Mouse (Mus musculus) ES-E14 (cell line): Measurements from ENCODE around the gene Alk. TPM values are rescaled to one million over a fixed set of nuclear protein-coding genes. Genes with fewer than 3 reads are reported as not detected.

Experiments
- DNase-seq: peaks from one replicate; pipeline ENCODE4 v3.0.0-alpha.2; 2013; ENCODE audit warnings: low read depth, low spot score
- H3K27ac ChIP-seq: 2 replicates; pipeline ENCODE4 v1.5.1; 2012; ENCODE audit warnings: low read depth, mild to moderate bottlenecking, low read length, moderate library complexity, mixed read lengths; ENCODE audit not compliant: poor library complexity, insufficient read depth, severe bottlenecking
- H3K36me3 ChIP-seq: 2 replicates; pipeline ENCODE4 v1.6.1; 2012; ENCODE audit warnings: mild to moderate bottlenecking, low read length, moderate library complexity, mixed read lengths; ENCODE audit not compliant: control insufficient read depth, poor library complexity, insufficient read depth, severe bottlenecking
- H3K4me1 ChIP-seq, 2 experiments: fragments of 150-350 bp in 1 of 2; sonication (generic) in 1 of 2; 2 replicates each; pipeline ENCODE4 v1.6.1; 2012; ENCODE audit warnings: low read length in 2 of 2, mild to moderate bottlenecking in 1 of 2, mixed read lengths in 1 of 2; ENCODE audit not compliant: control insufficient read depth in 2 of 2, insufficient read depth in 2 of 2, poor library complexity in 1 of 2
- H3K4me3 ChIP-seq, 2 experiments: fragments of 150-350 bp in 1 of 2; sonication (generic) in 1 of 2; 2 replicates each; pipeline ENCODE4 v1.5.1; 2012; ENCODE audit warnings: low read length in 2 of 2, low read depth in 1 of 2, mild to moderate bottlenecking in 1 of 2, mixed read lengths in 1 of 2; ENCODE audit not compliant: insufficient read depth in 1 of 2, poor library complexity in 1 of 2, severe bottlenecking in 1 of 2
- H3K9ac ChIP-seq: 2 replicates; pipeline ENCODE4 v1.6.1; 2012; ENCODE audit warnings: low read depth, mild to moderate bottlenecking, low read length, mixed read lengths; ENCODE audit not compliant: poor library complexity, insufficient read depth, severe bottlenecking
- H3K9me3 ChIP-seq: fragments of 150-350 bp; sonication (generic); 2 replicates; pipeline ENCODE4 v1.6.1; 2012; ENCODE audit warnings: low read depth, mild to moderate bottlenecking, low read length; ENCODE audit not compliant: control insufficient read depth, insufficient read depth
- CHD2 ChIP-seq: IDR thresholded peaks from 2 replicates; pipeline ENCODE4 v1.6.1; 2014; ENCODE audit warnings: mild to moderate bottlenecking, low read depth, low read length, inconsistent platforms
- HCFC1 ChIP-seq: IDR thresholded peaks from 2 replicates; pipeline ENCODE4 v1.6.1; 2012; ENCODE audit warnings: low read length, inconsistent platforms, borderline replicate concordance; ENCODE audit not compliant: insufficient read depth
- MAFK ChIP-seq: IDR thresholded peaks from 2 replicates; pipeline ENCODE4 v1.6.1; 2014; ENCODE audit warnings: mild to moderate bottlenecking, low read depth, low read length, inconsistent platforms; ENCODE audit not compliant: insufficient read depth
- ZC3H11A ChIP-seq: IDR thresholded peaks from 2 replicates; pipeline ENCODE4 v1.6.1; 2012; ENCODE audit warnings: low read depth, mild to moderate bottlenecking, inconsistent platforms, low read length, borderline replicate concordance
- ZNF384 ChIP-seq: IDR thresholded peaks from 2 replicates; pipeline ENCODE4 v1.6.1; 2012; ENCODE audit warnings: low read depth, low read length, inconsistent platforms
- in situ Hi-C, 2 experiments: fragments of 600-800 bp; cut with MboI; formaldehyde crosslinking; loops; one replicate each; pipeline ENCODE4 v1.15.1; 2025; ENCODE audit warnings: low sequenced_read_pairs in 2 of 2, inconsistent platforms in 1 of 2; ENCODE audit not compliant: unreplicated experiment in 2 of 2
- total RNA-seq: library from RNA; depleted of rRNA; stranded (reverse); fragments of 300-350 nt; gene quantifications from 2 replicates; pipeline ENCODE4 v1.2.3, GENCODE M21; 2012

The Alk gene
- total RNA-seq, 1 experiment, result 0.58 TPM

DNA sequence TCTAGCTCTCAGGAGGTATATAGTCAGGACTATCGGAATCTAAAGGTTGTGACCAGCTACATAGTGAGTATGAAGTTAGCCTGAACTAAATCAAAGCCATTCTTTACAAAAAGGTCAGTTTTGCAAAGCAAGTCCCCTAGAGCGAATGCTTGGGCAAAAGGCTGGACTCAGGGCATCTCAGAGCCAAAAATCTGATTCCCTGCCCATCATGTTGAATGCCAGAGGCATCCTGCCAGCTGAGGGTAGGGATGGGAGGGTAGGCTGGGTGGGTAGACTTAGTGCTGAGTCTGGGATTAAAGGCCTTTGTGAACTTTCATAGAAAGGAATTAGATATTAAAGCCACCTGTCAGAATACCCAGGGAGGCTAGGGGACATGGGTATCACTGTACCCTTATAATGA is 594.6 kb downstream of the Alk start:
- Histone ChIP-seq H3K4me1 (no peaks in the 10 kb centered on the region), H3K9me3 (no peaks in the 10 kb centered on the region), H3K27ac (no peak overlapping the region), H3K9ac (no peak overlapping the region), H3K36me3 (no peaks in the 10 kb centered on the region), H3K4me3 (no peak overlapping the region)
- no peak for TF ChIP-seq MAFK
- DNase-seq, result no peak
- in situ Hi-C loops, result no loop called here

DNA sequence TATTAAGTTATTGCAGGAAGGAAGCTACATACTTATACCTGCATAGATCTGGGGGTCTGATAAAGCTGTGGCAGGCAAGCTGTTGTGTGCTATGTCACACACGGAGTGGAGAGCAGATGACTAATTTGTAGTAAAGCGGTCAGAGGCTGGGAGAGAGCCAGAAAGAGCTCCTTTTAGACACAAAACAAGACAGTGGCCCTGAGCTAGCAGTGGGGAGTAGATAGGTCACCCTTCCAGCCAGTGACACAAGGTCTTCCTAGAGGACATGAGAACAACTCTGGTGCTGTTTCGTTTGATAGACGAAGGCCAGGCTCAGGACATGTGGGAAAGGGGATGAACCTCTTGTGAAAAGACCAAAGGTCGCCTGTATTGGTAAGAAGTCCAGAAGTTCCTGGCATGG is 596.0 kb downstream of the Alk start:
- H3K4me3 ChIP-seq, result no peak overlapping the region
- no peak overlapping the region for H3K27ac ChIP-seq
- H3K4me1 ChIP-seq, result no peaks in the 10 kb centered on the region
- no peaks in the 10 kb centered on the region for H3K9me3 ChIP-seq
- no peak for DNase-seq
- H3K9ac ChIP-seq, result no peak overlapping the region
- TF ChIP-seq ZC3H11A (no peak), HCFC1 (no peak), CHD2 (no peak), MAFK (no peak), ZNF384 (no peak)
- in situ Hi-C loops, result no loop called here
- H3K36me3 ChIP-seq, result no peaks in the 10 kb centered on the region

DNA sequence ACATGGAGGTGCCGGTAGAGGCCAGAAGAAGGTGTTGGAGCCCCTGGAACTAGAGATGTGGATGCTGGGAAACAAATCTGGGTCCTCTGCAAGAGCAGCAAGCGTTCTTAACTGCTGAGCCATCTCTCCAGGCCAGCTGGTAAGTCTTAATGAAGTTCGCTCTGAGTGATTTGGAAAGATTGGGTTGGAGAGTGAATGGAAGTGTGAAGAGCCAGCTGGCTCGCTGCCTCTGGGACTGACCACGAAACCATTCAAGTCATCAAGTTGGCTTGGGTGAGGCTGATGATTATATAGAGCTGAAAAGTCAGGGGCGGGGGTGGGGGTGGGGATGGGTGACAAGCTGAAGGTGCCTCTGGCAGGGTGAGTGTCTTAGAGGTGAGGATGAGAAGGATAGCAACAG is 599.1 kb downstream of the Alk start:
- in situ Hi-C loops, result no loop called here
- TF ChIP-seq CHD2 (no peak), MAFK (no peak), ZNF384 (no peak), HCFC1 (no peak), ZC3H11A (no peak)
- Histone ChIP-seq H3K36me3 (no peaks in the 10 kb centered on the region), H3K9ac (no peak overlapping the region), H3K27ac (no peak overlapping the region), H3K4me1 (no peaks in the 10 kb centered on the region), H3K4me3 (no peak overlapping the region), H3K9me3 (no peaks in the 10 kb centered on the region)
- no peak for DNase-seq

DNA sequence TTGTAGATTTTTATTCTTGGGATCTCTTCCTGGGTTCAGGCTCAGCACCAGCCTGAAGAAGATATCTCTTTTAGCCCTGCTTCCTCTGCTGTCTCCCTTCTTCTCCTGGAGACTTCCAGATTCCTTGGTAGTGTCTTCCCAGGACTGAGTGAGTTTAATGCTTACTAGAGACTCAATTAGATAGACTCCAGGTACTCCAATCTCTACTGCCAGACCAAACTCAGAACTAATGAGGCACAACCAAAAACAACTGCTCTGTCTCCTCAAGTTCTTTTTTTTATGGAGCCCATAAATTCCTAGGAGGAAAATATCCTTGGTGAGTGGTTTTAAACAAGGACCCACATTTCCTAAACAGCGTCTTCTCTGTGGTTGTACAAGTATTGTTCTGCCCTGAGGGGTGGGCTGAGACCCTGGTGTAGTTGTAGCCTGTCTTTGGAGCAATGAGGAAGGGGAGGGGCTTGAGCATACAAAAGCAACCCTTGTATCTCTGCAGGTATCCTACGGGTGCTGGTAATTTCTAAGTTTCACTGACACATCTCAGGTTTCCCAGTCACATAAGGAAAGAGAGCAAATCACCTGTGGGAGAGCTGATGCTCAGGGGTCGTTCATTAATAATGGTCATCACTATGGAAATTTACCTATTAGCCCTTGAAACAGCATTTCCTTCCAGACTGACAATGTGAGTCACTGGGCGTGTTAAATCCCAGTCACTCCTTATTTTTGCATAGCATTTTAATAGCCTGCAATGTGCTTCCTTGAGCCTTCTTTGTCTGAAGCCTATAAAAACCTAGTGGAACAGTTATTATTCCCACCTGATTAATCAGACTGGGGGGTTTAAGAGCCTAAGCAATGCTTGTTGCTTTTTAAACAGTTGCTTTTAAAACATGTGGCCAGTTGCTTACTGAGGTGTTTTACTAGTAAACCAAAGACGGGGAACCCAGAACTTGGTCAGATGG is 604.6 kb downstream of the Alk start:
- DNase-seq, result no peak
- Histone ChIP-seq H3K4me3 (no peak overlapping the region), H3K9ac (no peak overlapping the region), H3K36me3 (no peaks in the 10 kb centered on the region), H3K9me3 (no peaks in the 10 kb centered on the region), H3K4me1 (no peaks in the 10 kb centered on the region), H3K27ac (no peak overlapping the region)
- TF ChIP-seq MAFK, result no peak
- TF ChIP-seq ZC3H11A, result no peak
- no peak for TF ChIP-seq ZNF384
- no peak for TF ChIP-seq HCFC1
- TF ChIP-seq CHD2, result no peak
- in situ Hi-C loops, result no loop called here

DNA sequence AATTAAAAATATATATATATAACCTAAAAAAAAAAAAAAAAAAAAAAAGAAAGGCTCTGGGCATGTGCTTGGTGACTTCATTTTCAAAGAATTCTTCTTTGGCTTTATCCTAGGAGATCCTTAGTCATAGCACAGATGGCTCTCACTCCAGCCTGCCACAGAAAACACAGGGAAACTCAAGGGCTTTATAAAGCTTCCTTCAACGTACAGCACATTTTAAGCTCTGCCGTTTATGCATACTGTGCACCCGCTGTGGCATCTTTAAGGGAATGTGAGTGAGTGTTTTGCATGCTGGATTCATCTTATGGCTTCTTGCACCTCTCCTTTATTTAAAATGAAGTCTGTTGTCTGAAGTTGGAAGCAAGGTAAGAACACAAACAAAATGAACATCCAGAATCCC is 606.7 kb downstream of the Alk start:
- no peak overlapping the region for H3K9ac ChIP-seq
- H3K4me1 ChIP-seq, result no peaks in the 10 kb centered on the region
- H3K27ac ChIP-seq, result no peak overlapping the region
- no peak overlapping the region for H3K4me3 ChIP-seq
- no peak for TF ChIP-seq MAFK
- 0 out of 2 replicates have a peak, but pooled peaks have one; percentile 9 for TF ChIP-seq ZNF384
- H3K9me3 ChIP-seq, result no peaks in the 10 kb centered on the region
- no peaks in the 10 kb centered on the region for H3K36me3 ChIP-seq
- no peak for DNase-seq
- in situ Hi-C loops, result no loop called here
